Mouse (Mus musculus) forebrain, embryonic 11.5 days (tissue): Measurements from ENCODE around the gene Atp2b2. TPM values are rescaled to one million over a fixed set of nuclear protein-coding genes. Genes with fewer than 3 reads are reported as not detected.

Source experiments
- ATAC-seq: fragments of 200-750 bp; cut with Nextera tagmentation; replicated peaks from 2 replicates; pipeline ENCODE4 v1.8.0; 2017; ENCODE audit warnings: moderate TSS enrichment; ENCODE audit not compliant: low FRiP score
- DNase-seq: peaks from one replicate; pipeline ENCODE4 v3.0.0-alpha.2; 2017; ENCODE audit warnings: low spot score
- H3K27ac ChIP-seq: fragments of 300-500 bp; sonication (generic); 2 replicates; pipeline ENCODE4 v1.5.1; 2014; ENCODE audit warnings: low read depth, low read length
- H3K27me3 ChIP-seq: fragments of 300-500 bp; sonication (generic); 2 replicates; pipeline ENCODE4 v1.6.1; 2014; ENCODE audit warnings: mild to moderate bottlenecking, low read length, mixed read lengths; ENCODE audit not compliant: control insufficient read depth, insufficient read depth
- H3K36me3 ChIP-seq: fragments of 300-500 bp; sonication (generic); 2 replicates; pipeline ENCODE4 v1.6.1; 2014; ENCODE audit warnings: mild to moderate bottlenecking, low read length, moderate library complexity, mixed read lengths; ENCODE audit not compliant: control insufficient read depth, insufficient read depth
- H3K4me1 ChIP-seq: fragments of 300-500 bp; sonication (generic); replicated peaks from 2 replicates; pipeline ENCODE4 v1.6.1; 2014; ENCODE audit warnings: low read length, mixed read lengths; ENCODE audit not compliant: control insufficient read depth, insufficient read depth
- H3K4me2 ChIP-seq: fragments of 300-500 bp; sonication (generic); 2 replicates; pipeline ENCODE4 v1.6.1; 2014; ENCODE audit warnings: low read depth, mild to moderate bottlenecking, low read length, moderate library complexity, mixed read lengths; ENCODE audit not compliant: severe bottlenecking
- H3K4me3 ChIP-seq: fragments of 300-500 bp; sonication (generic); 2 replicates; pipeline ENCODE4 v1.5.1; 2014; ENCODE audit warnings: low read depth, low read length
- H3K9ac ChIP-seq: fragments of 300-500 bp; sonication (generic); 2 replicates; pipeline ENCODE4 v1.6.1; 2014; ENCODE audit warnings: low read length
- H3K9me3 ChIP-seq: fragments of 300-500 bp; sonication (generic); 2 replicates; pipeline ENCODE4 v1.6.1; 2016; ENCODE audit warnings: low read length, mixed read lengths; ENCODE audit not compliant: control insufficient read depth
- WGBS: fragments of 180-500 bp; shearing (Covaris S2); extraction: QIAGEN DNeasy Blood & Tissue Kit; methylation state at CpG from one replicate; pipeline ENCODE4 v1.1.7; 2014; 5-methylcytosine and 5-hydroxymethylcytosine counted together
- polyA plus RNA-seq: library from polyadenylated mRNA; unstranded; fragments of >200 nt; fragmentation: Nextera tagmentation; extraction: Ambion mirVana; gene quantifications from 2 replicates; pipeline ENCODE4 v1.2.1, GENCODE M21; 2014

Gene Atp2b2
- polyA plus RNA-seq, 1 experiment from 2014 or later = 2.5 TPM

GRCm38 (mm10) chr6:113861938-113862337 lies 180.5 kb downstream of the Atp2b2 start:
- WGBS = 84% methylated on average over 3 of the region's 3 CpGs
- Histone ChIP-seq H3K27ac (no peak overlapping the region), H3K36me3 (no peaks in the 10 kb centered on the region)

DNA sequence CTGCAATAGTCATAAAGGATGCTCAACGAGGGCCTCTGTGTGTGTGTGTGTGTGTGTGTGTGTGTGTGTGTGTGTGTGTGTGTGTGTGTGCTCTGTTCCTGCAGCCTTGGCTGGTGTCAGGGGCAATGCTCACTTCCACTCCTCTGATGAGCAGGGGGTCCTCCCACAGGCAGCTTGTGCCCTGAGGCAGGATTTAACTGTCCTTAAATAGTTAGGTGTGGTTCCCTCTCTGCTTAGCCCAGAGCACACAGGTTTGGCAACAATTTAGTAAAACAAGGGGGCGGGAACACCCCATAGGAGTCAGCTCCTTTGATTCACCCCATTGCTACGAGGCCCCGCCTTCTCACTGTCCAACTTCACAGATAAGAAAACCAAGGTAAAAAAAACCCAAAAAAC lies 181.0 kb downstream of the Atp2b2 start:
- no peaks in the 10 kb centered on the region for H3K9me3 ChIP-seq
- no peaks in the 10 kb centered on the region for H3K36me3 ChIP-seq
- no peak overlapping the region for H3K9ac ChIP-seq
- WGBS = 61% methylated on average over 4 of the region's 4 CpGs
- H3K4me3 ChIP-seq = no peak overlapping the region
- H3K4me1 ChIP-seq = no peaks in the 10 kb centered on the region; the same call in 1 of the 2 replicates
- ATAC-seq (no peak), DNase-seq (no peak)
- no peaks in the 10 kb centered on the region for H3K27me3 ChIP-seq
- H3K27ac ChIP-seq = no peak overlapping the region
- H3K4me2 ChIP-seq = no peak overlapping the region

More at GRCm38 (mm10) chr6:113861938-113862337, 180.5 kb downstream of the Atp2b2 start:
- Histone ChIP-seq H3K4me3 (no peak overlapping the region), H3K4me1 (no peaks in the 10 kb centered on the region; the same call in 1 of the 2 replicates), H3K9ac (no peak overlapping the region), H3K9me3 (no peaks in the 10 kb centered on the region), H3K4me2 (no peak overlapping the region), H3K27me3 (no peaks in the 10 kb centered on the region)
- DNase-seq (no peak), ATAC-seq (no peak)

DNA sequence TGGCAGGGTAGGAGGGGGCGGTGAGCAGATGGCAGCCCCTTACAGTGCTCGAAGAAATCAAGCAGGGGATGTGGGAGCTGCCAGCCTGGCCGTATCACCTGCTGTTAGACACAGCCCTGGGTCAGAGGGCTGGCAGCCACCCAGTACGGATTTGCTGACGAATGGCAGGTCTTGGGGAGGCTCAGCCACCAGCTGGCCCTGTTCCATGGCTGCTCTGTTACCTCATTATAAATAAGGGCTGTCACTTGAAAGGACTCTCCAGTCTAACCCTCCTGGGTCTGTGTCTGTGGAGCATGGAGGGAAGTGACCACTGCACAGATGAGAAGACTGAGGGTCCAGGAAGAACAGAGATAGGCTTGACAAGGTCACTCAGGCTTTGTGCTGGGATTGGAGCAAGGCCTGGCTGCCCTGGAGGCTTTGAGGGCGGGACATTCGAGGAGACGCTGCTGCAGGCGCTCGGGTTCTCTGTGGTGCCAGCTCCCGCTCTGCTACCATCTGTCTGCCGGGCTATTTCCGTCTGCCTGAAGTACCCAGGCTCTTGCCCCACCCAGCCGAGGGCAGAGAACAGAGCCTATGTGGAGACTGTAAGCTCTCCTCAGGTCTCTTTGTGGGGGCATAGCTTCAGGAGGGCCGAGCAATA lies 181.6 kb downstream of the Atp2b2 start:
- peak; percentile 61 for ATAC-seq
- 69% methylated on average over 15 of the region's 15 CpGs for WGBS
- Histone ChIP-seq H3K9ac (no peak overlapping the region), H3K9me3 (no peaks in the 10 kb centered on the region), H3K27ac (no peak overlapping the region), H3K27me3 (no peaks in the 10 kb centered on the region), H3K4me2 (no peak overlapping the region), H3K36me3 (no peaks in the 10 kb centered on the region), H3K4me3 (no peak overlapping the region), H3K4me1 (no peaks in the 10 kb centered on the region; the same call in 1 of the 2 replicates)
- DNase-seq = no peak

DNA sequence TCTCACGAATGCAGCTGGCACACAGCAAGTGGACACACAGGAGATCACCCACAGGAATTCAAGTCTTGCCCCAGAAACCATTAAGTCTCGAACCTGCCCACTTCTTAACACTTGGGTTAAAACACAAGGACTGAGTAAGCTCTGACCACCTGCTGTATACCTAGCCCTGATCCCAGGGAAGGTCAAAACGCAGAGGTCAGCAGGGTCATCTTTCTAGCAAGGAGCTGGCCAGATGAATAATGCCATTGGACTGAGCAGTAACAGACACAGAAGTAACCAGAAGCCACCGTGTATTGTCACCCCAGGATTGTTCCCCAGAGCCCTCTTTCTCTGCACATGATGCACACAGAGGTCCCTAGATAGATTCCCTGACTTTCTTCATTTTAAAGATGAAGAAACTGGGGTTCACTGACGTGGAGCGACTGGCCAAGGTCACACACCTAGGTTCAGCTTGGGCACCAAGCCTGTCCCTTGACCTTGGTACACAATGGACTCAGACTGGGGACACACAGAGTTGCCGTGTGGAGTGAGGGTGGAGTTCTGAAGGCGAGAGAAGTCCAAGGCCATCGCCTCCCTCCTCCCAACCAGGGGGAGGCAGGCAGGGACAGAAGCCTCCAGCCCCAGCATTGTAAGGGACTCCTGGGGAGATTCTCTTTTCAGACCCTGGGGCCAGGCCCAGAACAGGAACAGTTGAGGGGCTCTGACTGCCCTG lies 182.2 kb downstream of the Atp2b2 start:
- no peaks in the 10 kb centered on the region for H3K9me3 ChIP-seq
- DNase-seq (no peak), ATAC-seq (no peak; the same call in 1 of the 2 replicates)
- H3K4me3 ChIP-seq = no peak overlapping the region
- no peaks in the 10 kb centered on the region for H3K27me3 ChIP-seq
- no peak overlapping the region for H3K27ac ChIP-seq
- no peak overlapping the region for H3K9ac ChIP-seq
- WGBS = 71% methylated on average over 9 of the region's 9 CpGs
- H3K4me2 ChIP-seq = no peak overlapping the region
- H3K36me3 ChIP-seq = no peaks in the 10 kb centered on the region
- no peaks in the 10 kb centered on the region; the same call in 1 of the 2 replicates for H3K4me1 ChIP-seq

DNA sequence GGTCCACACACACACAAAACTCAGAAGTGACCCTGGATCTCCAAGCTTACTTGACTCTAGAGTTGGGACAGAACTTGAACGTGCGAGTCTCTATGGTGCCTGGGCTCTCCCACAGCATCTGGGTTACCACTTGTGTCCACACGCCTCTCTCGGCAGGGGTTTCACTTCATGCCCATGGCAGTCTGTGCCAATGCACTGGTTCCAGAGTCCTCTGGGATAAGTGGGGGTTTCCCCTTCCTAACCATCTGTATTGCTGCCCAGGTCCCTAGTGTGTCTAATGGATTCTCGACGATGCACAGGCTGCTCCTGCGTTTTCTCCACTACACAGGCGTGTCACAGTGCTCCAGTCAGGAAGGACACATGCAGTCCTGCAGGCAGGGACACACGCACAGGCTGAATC lies 184.1 kb downstream of the Atp2b2 start:
- Histone ChIP-seq H3K4me3 (no peak overlapping the region), H3K4me2 (no peak overlapping the region), H3K27me3 (no peaks in the 10 kb centered on the region), H3K4me1 (no peaks in the 10 kb centered on the region; the same call in 1 of the 2 replicates), H3K27ac (no peak overlapping the region), H3K9me3 (no peaks in the 10 kb centered on the region), H3K9ac (no peak overlapping the region), H3K36me3 (no peaks in the 10 kb centered on the region)
- DNase-seq (no peak), ATAC-seq (no peak)
- 87% methylated on average over 9 of the region's 9 CpGs for WGBS

DNA sequence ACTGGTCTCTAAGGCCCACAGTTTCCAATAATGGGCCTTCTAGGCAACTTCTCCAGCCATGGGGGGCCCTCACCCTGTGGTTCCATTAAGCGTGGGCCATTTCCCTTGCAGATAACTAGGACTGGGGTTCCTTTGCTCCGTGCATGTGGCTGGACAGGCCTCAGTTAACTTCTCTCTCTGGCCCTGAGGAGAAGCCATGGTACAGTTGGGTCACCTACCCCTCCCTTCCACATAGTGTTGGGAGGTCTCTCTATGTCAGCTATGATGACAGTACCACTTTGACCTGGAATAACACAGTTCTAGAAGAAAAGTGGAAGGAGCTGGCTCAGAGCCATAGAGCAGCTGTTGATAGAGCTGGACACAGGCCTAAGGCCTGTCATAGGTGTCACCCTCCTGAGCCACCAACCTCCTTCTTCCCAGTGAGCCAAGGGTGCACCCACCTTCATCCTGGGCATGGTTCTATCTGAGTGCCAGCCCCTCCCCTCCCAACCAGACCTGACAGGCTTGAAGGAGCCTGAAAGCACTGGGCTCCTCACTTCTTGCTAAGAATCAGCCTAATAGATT lies 185.0 kb downstream of the Atp2b2 start:
- Histone ChIP-seq H3K9me3 (no peaks in the 10 kb centered on the region), H3K27ac (no peak overlapping the region), H3K27me3 (no peaks in the 10 kb centered on the region), H3K4me1 (no peaks in the 10 kb centered on the region; the same call in 1 of the 2 replicates), H3K4me2 (no peak overlapping the region), H3K4me3 (no peak overlapping the region), H3K36me3 (no peaks in the 10 kb centered on the region), H3K9ac (no peak overlapping the region)
- 80% methylated on average over 2 of the region's 2 CpGs for WGBS
- DNase-seq (no peak), ATAC-seq (no peak)

DNA sequence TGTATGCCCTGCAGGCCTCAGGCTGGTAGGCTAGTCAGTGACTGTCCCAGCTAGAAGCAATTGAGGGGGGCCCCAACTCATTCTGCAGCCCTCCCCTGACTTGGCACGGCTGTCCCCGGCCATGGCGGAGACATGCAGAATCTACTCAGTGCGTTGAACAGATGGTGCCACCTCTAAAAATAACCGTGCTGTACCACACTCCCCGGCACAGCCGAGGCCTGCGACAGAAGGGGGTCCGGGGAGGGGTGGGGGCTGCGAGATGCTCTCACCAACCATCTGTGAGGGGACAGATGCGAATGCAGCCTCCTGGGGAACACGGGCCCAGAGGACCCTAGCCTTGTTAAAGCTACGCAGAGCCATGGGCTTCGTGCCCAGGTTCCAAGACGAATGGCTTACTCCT lies 185.6 kb downstream of the Atp2b2 start:
- 89% methylated on average over 14 of the region's 15 CpGs for WGBS
- no peak overlapping the region for H3K27ac ChIP-seq
- no peak overlapping the region for H3K4me2 ChIP-seq
- DNase-seq (no peak), ATAC-seq (peak; percentile 35)
- H3K36me3 ChIP-seq = no peaks in the 10 kb centered on the region
- H3K9ac ChIP-seq = no peak overlapping the region
- H3K27me3 ChIP-seq = no peaks in the 10 kb centered on the region
- H3K4me3 ChIP-seq = no peak overlapping the region
- no peaks in the 10 kb centered on the region; the same call in 1 of the 2 replicates for H3K4me1 ChIP-seq
- no peaks in the 10 kb centered on the region for H3K9me3 ChIP-seq

- H3K36me3 ChIP-seq = no peaks in the 10 kb centered on the region
- H3K4me3 ChIP-seq = no peak overlapping the region
- no peak overlapping the region for H3K9ac ChIP-seq
- no peaks in the 10 kb centered on the region; the same call in 1 of the 2 replicates for H3K4me1 ChIP-seq
- no peaks in the 10 kb centered on the region for H3K27me3 ChIP-seq
- no peak overlapping the region for H3K27ac ChIP-seq
- no peak overlapping the region for H3K4me2 ChIP-seq
- DNase-seq (no peak), ATAC-seq (no peak)
- no peaks in the 10 kb centered on the region for H3K9me3 ChIP-seq
- WGBS = 86% methylated on average over 1 of the region's 1 CpGs
Measured at GRCm38 (mm10) chr6:113856095-113856646, 186.2 kb downstream of the Atp2b2 start.
